ENCODE assay signal across 28 mouse cellular contexts in genomic region chr17:23777141-23777540, GRCm38 (mm10). TPM values are rescaled to one million over a fixed set of nuclear protein-coding genes. Genes with fewer than 3 reads are reported as not detected.
"Had no signal": no experiment of that assay in that cellular context is flagged by ENCODE, and none has a peak within 500 bp of the region (broad histone marks: within the 10 kb centered on the region; RNA-seq: fewer than 3 reads in every experiment).

No protein-coding gene starts in this region.

- H3K27ac ChIP-seq: gastrocnemius, adult 2 months; heart, embryonic 13.5 days; heart, embryonic 15.5 days; hindbrain, embryonic 13.5 days; hindbrain, embryonic 15.5 days; hindbrain, postnatal 0 days; kidney, embryonic 15.5 days; limb, embryonic 13.5 days; limb, embryonic 15.5 days; liver, embryonic 12.5 days; liver, embryonic 14.5 days had no signal

- ATAC-seq: hindbrain, postnatal 0 days; intestine, embryonic 16.5 days; liver, embryonic 12.5 days had no signal

- H3K9me3 ChIP-seq: heart, embryonic 13.5 days; heart, embryonic 15.5 days; hindbrain, embryonic 13.5 days; hindbrain, embryonic 15.5 days; kidney, embryonic 15.5 days; limb, embryonic 13.5 days; limb, embryonic 15.5 days; liver, embryonic 12.5 days had no signal

- H3K9ac ChIP-seq: heart, embryonic 13.5 days; heart, embryonic 15.5 days; hindbrain, embryonic 13.5 days; hindbrain, embryonic 15.5 days; kidney, embryonic 15.5 days; limb, embryonic 13.5 days; limb, embryonic 15.5 days; liver, embryonic 12.5 days; liver, embryonic 14.5 days had no signal

- H3K36me3 ChIP-seq: heart, embryonic 13.5 days; heart, embryonic 15.5 days; hindbrain, embryonic 15.5 days; kidney, embryonic 15.5 days; liver, embryonic 12.5 days had no signal

- H3K4me1 ChIP-seq: heart, embryonic 13.5 days; heart, embryonic 15.5 days; limb, embryonic 13.5 days had no signal

- H3K4me2 ChIP-seq: heart, embryonic 11.5 days; heart, embryonic 13.5 days; heart, embryonic 15.5 days; hindbrain, embryonic 13.5 days; hindbrain, embryonic 15.5 days; kidney, embryonic 15.5 days; limb, embryonic 13.5 days; limb, embryonic 15.5 days; liver, embryonic 12.5 days had no signal

- H3K4me3 ChIP-seq: gastrocnemius, adult 2 months; heart, embryonic 13.5 days; heart, embryonic 15.5 days; hindbrain, embryonic 13.5 days; hindbrain, embryonic 15.5 days; kidney, embryonic 15.5 days; limb, embryonic 13.5 days; limb, embryonic 15.5 days; liver, embryonic 12.5 days had no signal

- H3K27me3 ChIP-seq: heart, embryonic 13.5 days; heart, embryonic 15.5 days; hindbrain, embryonic 13.5 days; hindbrain, embryonic 15.5 days; kidney, embryonic 15.5 days; limb, embryonic 13.5 days; limb, embryonic 15.5 days; liver, embryonic 12.5 days had no signal

- DNase-seq: gastrocnemius, adult 2 months; gastrocnemius, postnatal 10 days; gastrocnemius, postnatal 25 days; heart, adult 18-20 months; heart, postnatal 14 days; heart, postnatal 36 days; kidney, adult 11 months; kidney, adult 9 months; kidney, postnatal 10 days; layer of hippocampus, adult 9-11 months; layer of hippocampus, postnatal 36 days; left cerebral cortex, postnatal 4 days had no signal

RNA-seq across cellular contexts. Expression of gene Kremen2, which starts 31.5 kb away (rescaled TPM):
- total RNA-seq: gastrocnemius, adult 2 months; gastrocnemius, postnatal 10 days; gastrocnemius, postnatal 25 days; granulocyte monocyte progenitor cell, adult 5-6 weeks; heart, postnatal 14 days; heart, postnatal 36 days; hematopoietic stem cell, adult 5-6 weeks; liver, adult 2 months had no signal
- polyA plus RNA-seq: heart, postnatal 0 days had no signal
